Mouse (Mus musculus) kidney, postnatal 0 days (tissue): ENCODE data around the gene Adat1. TPM values are rescaled to one million over a fixed set of nuclear protein-coding genes. Genes with fewer than 3 reads are reported as not detected.

Experiments
- ATAC-seq: fragments of 200-750 bp; cut with Nextera tagmentation; replicated peaks from 2 replicates; pipeline ENCODE4 v1.8.0; 2017; ENCODE audit warnings: low read depth, moderate number of reproducible peaks, moderate TSS enrichment, moderate library complexity; ENCODE audit not compliant: low FRiP score
- DNase-seq: peaks from one replicate; pipeline ENCODE4 v3.0.0-alpha.2; 2016; ENCODE audit warnings: low spot score
- H3K27ac ChIP-seq: fragments of 300-500 bp; sonication (generic); 2 replicates; pipeline ENCODE4 v1.5.1; 2014; ENCODE audit warnings: mild to moderate bottlenecking
- H3K27me3 ChIP-seq: fragments of 300-500 bp; sonication (generic); 2 replicates; pipeline ENCODE4 v1.6.1; 2014; ENCODE audit warnings: low read length, mixed read lengths; ENCODE audit not compliant: insufficient read depth
- H3K36me3 ChIP-seq: fragments of 300-500 bp; sonication (generic); 2 replicates; pipeline ENCODE4 v1.6.1; 2014; ENCODE audit warnings: low read length, mixed read lengths; ENCODE audit not compliant: insufficient read depth
- H3K4me1 ChIP-seq: fragments of 300-500 bp; sonication (generic); replicated peaks from 2 replicates; pipeline ENCODE4 v1.6.1; 2014; ENCODE audit warnings: antibody characterized with exemption, low read length, mixed read lengths; ENCODE audit not compliant: insufficient read depth
- H3K4me2 ChIP-seq: fragments of 300-500 bp; sonication (generic); 2 replicates; pipeline ENCODE4 v1.6.1; 2014; ENCODE audit warnings: mild to moderate bottlenecking, low read length, moderate library complexity, mixed read lengths
- H3K4me3 ChIP-seq: fragments of 300-500 bp; sonication (generic); replicated peaks from 2 replicates; pipeline ENCODE4 v1.5.1; 2014; ENCODE audit warnings: low read depth, low read length
- H3K9ac ChIP-seq: fragments of 300-500 bp; sonication (generic); 2 replicates; pipeline ENCODE4 v1.6.1; 2014; ENCODE audit warnings: low read depth, low read length
- H3K9me3 ChIP-seq: fragments of 300-500 bp; sonication (generic); replicated peaks from 2 replicates; pipeline ENCODE4 v1.6.1; 2016; ENCODE audit warnings: low read length, inconsistent platforms, mixed read lengths
- CTCF ChIP-seq: IDR thresholded peaks from 2 replicates; pipeline ENCODE4 v1.5.1; 2016; ENCODE audit warnings: antibody characterized with exemption, low read depth, mild to moderate bottlenecking, moderate library complexity
- WGBS: fragments of 180-500 bp; shearing (Covaris S2); extraction: QIAGEN DNeasy Blood & Tissue Kit; methylation state at CpG from one replicate; pipeline ENCODE4 v1.1.7; 2014; 5-methylcytosine and 5-hydroxymethylcytosine counted together
- polyA plus RNA-seq: library from polyadenylated mRNA; unstranded; fragments of >200 nt; fragmentation: Nextera tagmentation; extraction: Ambion mirVana; gene quantifications from 2 replicates; pipeline ENCODE4 v1.2.1, GENCODE M21; 2015

Gene Adat1
- 5.3 and 6.1 TPM in 2 replicates for polyA plus RNA-seq

GRCm38 (mm10) chr8:111992013-111992702 lies at the start of gene Adat1:
Gene Adat1 (minus strand): TSS chr8:111992302.
- Histone ChIP-seq H3K9ac (peak within 1 kb of the TSS; percentile 75), H3K27me3 (no peaks in the 10 kb centered on the region), H3K36me3 (peaks cover 48% of the 10 kb centered on the region), H3K4me2 (peak within 1 kb of the TSS; percentile 80), H3K4me3 (peak within 1 kb of the TSS; percentile 72), H3K9me3 (no peaks in the 10 kb centered on the region), H3K4me1 (0 out of 2 replicates have a peak, but pooled peaks cover 3% of the 10 kb centered on the region), H3K27ac (no peak within 1 kb of the TSS)
- peak; percentile 88 for ATAC-seq
- 3% methylated on average over 32 of the region's 33 CpGs for WGBS
- TF ChIP-seq CTCF: no peak
- DNase-seq: peak; percentile 95

- Histone ChIP-seq H3K4me3 (no peak overlapping the region), H3K9me3 (no peaks in the 10 kb centered on the region), H3K4me1 (no peaks in the 10 kb centered on the region), H3K27me3 (no peaks in the 10 kb centered on the region), H3K36me3 (no peaks in the 10 kb centered on the region), H3K9ac (no peak overlapping the region), H3K27ac (no peak overlapping the region), H3K4me2 (no peak overlapping the region)
- no peak for ATAC-seq
- DNase-seq: no peak
- no peak for TF ChIP-seq CTCF
- 79% methylated on average over 18 of the region's 18 CpGs for WGBS
Observed at GRCm38 (mm10) chr8:112037521-112037920, 45.4 kb upstream of the Adat1 start.

- Histone ChIP-seq H3K27ac (no peak overlapping the region), H3K27me3 (no peaks in the 10 kb centered on the region), H3K9me3 (no peaks in the 10 kb centered on the region), H3K36me3 (no peaks in the 10 kb centered on the region), H3K4me3 (no peak overlapping the region), H3K4me1 (no peaks in the 10 kb centered on the region), H3K9ac (no peak overlapping the region), H3K4me2 (no peak overlapping the region)
- 9% methylated on average over 8 of the region's 8 CpGs for WGBS
- no peak for ATAC-seq
- DNase-seq: peak; percentile 91
- TF ChIP-seq CTCF: peak; percentile 84
Observed at GRCm38 (mm10) chr8:112034603-112035002, 42.5 kb upstream of the Adat1 start.

GRCm38 (mm10) chr8:112033071-112033470 lies 41.0 kb upstream of the Adat1 start:
- no peak for ATAC-seq
- Histone ChIP-seq H3K36me3 (no peaks in the 10 kb centered on the region), H3K9ac (no peak overlapping the region), H3K4me3 (no peak overlapping the region), H3K9me3 (no peaks in the 10 kb centered on the region), H3K4me1 (no peaks in the 10 kb centered on the region), H3K27me3 (no peaks in the 10 kb centered on the region), H3K4me2 (no peak overlapping the region), H3K27ac (no peak overlapping the region)
- WGBS: 38% methylated on average over 7 of the region's 7 CpGs
- no peak for TF ChIP-seq CTCF
- no peak for DNase-seq

- Histone ChIP-seq H3K9ac (no peak overlapping the region), H3K27ac (no peak overlapping the region), H3K4me2 (no peak overlapping the region), H3K4me3 (no peak overlapping the region), H3K27me3 (no peaks in the 10 kb centered on the region), H3K4me1 (no peaks in the 10 kb centered on the region), H3K36me3 (no peaks in the 10 kb centered on the region), H3K9me3 (no peaks in the 10 kb centered on the region)
- ATAC-seq (no peak), DNase-seq (no peak)
- 72% methylated on average over 6 of the region's 6 CpGs for WGBS
- no peak for TF ChIP-seq CTCF
Observed at GRCm38 (mm10) chr8:112030663-112031062, 38.6 kb upstream of the Adat1 start.

- no peak for TF ChIP-seq CTCF
- WGBS: 75% methylated on average over 7 of the region's 7 CpGs
- no peaks in the 10 kb centered on the region for H3K4me1 ChIP-seq
Observed at GRCm38 (mm10) chr8:112029455-112029854, 37.4 kb upstream of the Adat1 start.

GRCm38 (mm10) chr8:112014936-112015335 lies 22.8 kb upstream of the Adat1 start, which contains the start of gene Gm6793:
Gene Gm6793 (minus strand): TSS chr8:112015036.
- no peak for ATAC-seq
- WGBS: 93% methylated on average over 11 of the region's 11 CpGs

More at GRCm38 (mm10) chr8:112029455-112029854, 37.4 kb upstream of the Adat1 start:
- Histone ChIP-seq H3K9ac (no peak overlapping the region), H3K27me3 (no peaks in the 10 kb centered on the region), H3K27ac (no peak overlapping the region), H3K36me3 (no peaks in the 10 kb centered on the region), H3K9me3 (no peaks in the 10 kb centered on the region), H3K4me2 (no peak overlapping the region), H3K4me3 (no peak overlapping the region)
- ATAC-seq (no peak), DNase-seq (no peak)

More at GRCm38 (mm10) chr8:112014936-112015335, 22.8 kb upstream of the Adat1 start, which contains the start of gene Gm6793:
- Histone ChIP-seq H3K9ac (no peak within 1 kb of the TSS), H3K4me3 (no peak within 1 kb of the TSS), H3K4me1 (peaks cover 17% of the 10 kb centered on the region), H3K9me3 (no peaks in the 10 kb centered on the region), H3K4me2 (no peak within 1 kb of the TSS), H3K27ac (no peak within 1 kb of the TSS), H3K36me3 (peaks cover 14% of the 10 kb centered on the region), H3K27me3 (no peaks in the 10 kb centered on the region)
- DNase-seq: no peak
- TF ChIP-seq CTCF: no peak
